ENCODE assay signal across 8 mouse cellular contexts in genomic region chr7:99380491-99381213, GRCm38 (mm10). TPM values are rescaled to one million over a fixed set of nuclear protein-coding genes. Genes with fewer than 3 reads are reported as not detected.
DNase-seq lines count a peak whose midpoint lies in the region; ATAC-seq and TF ChIP-seq lines count a peak whose summit lies in the region.

No protein-coding gene starts in this region.

- in situ Hi-C loops in ES-E14 (cut with MboI; ENCODE audit: low sequenced_read_pairs in 2 of 2, unreplicated experiment in 2 of 2), result no loop called here

- no peaks in the 10 kb centered on the region for H3K79me2 ChIP-seq in heart, adult 2 months (replicated peaks; ENCODE audit: control insufficient read depth, insufficient read depth, low read length)

- no peaks in the 10 kb centered on the region for H3K9me3 ChIP-seq in ES-E14 (ENCODE audit: control insufficient read depth, insufficient read depth, low read depth, low read length)
- 0 out of 2 replicates have a peak, but pooled peaks cover 3% of the 10 kb centered on the region for H3K9me3 ChIP-seq in hindbrain, embryonic 10.5 days
- H3K9me3 ChIP-seq in liver, embryonic 11.5 days (ENCODE audit: control insufficient read depth, low read length), result no peaks in the 10 kb centered on the region
- no peaks in the 10 kb centered on the region for H3K9me3 ChIP-seq in neural tube, embryonic 15.5 days (replicated peaks)

- H3K27ac ChIP-seq in heart, adult 2 months, result peak overlapping the region; percentile 56
- H3K27ac ChIP-seq in ES-E14 (ENCODE audit: insufficient read depth, low read depth, low read length, poor library complexity, severe bottlenecking), result no peak overlapping the region
- peak overlapping the region; percentile 99 for H3K27ac ChIP-seq in hindbrain, embryonic 10.5 days
- peak overlapping the region; percentile 66; the same call in 1 of the 2 replicates for H3K27ac ChIP-seq in liver, embryonic 11.5 days (ENCODE audit: low read depth, low read length)
- peak overlapping the region; percentile 98 for H3K27ac ChIP-seq in neural tube, embryonic 15.5 days (replicated peaks)

- peaks cover 18% of the 10 kb centered on the region for H3K4me1 ChIP-seq in heart, adult 2 months (ENCODE audit: control insufficient read depth, insufficient read depth, low read length)
- no peaks in the 10 kb centered on the region for H3K4me1 ChIP-seq in ES-E14 (ENCODE audit: control insufficient read depth in 2 of 2, insufficient read depth in 2 of 2, low read length in 2 of 2, poor library complexity in 1 of 2)
- H3K4me1 ChIP-seq in hindbrain, embryonic 10.5 days (replicated peaks), result peaks cover 72% of the 10 kb centered on the region
- H3K4me1 ChIP-seq in liver, embryonic 11.5 days (replicated peaks; ENCODE audit: control insufficient read depth, insufficient read depth, low read length), result peaks cover 8% of the 10 kb centered on the region
- H3K4me1 ChIP-seq in neural tube, embryonic 15.5 days, result peaks cover 44% of the 10 kb centered on the region

- TF ChIP-seq POLR2A in heart, adult 2 months (IDR thresholded peaks at IDR 0.05; ENCODE audit: insufficient read depth, low read depth, low read length), result no peak

- 0 out of 2 replicates have a peak, but pooled peaks have one; percentile 12 for TF ChIP-seq EP300 in heart, adult 2 months (IDR thresholded peaks at IDR 0.05; ENCODE audit: insufficient read depth, low read depth, low read length)

- H3K36me3 ChIP-seq in heart, adult 2 months (ENCODE audit: control insufficient read depth, insufficient read depth, low read length), result no peaks in the 10 kb centered on the region
- H3K36me3 ChIP-seq in ES-E14 (ENCODE audit: control insufficient read depth, insufficient read depth, low read length, poor library complexity, severe bottlenecking), result no peaks in the 10 kb centered on the region
- no peaks in the 10 kb centered on the region for H3K36me3 ChIP-seq in hindbrain, embryonic 10.5 days
- no peaks in the 10 kb centered on the region for H3K36me3 ChIP-seq in liver, embryonic 11.5 days (ENCODE audit: control insufficient read depth, insufficient read depth, low read length)
- no peaks in the 10 kb centered on the region for H3K36me3 ChIP-seq in neural tube, embryonic 15.5 days

- H3K4me3 ChIP-seq in heart, adult 2 months, result peak overlapping the region; percentile 76
- H3K4me3 ChIP-seq in ES-E14 (ENCODE audit: insufficient read depth in 1 of 2, low read depth in 1 of 2, low read length in 2 of 2, poor library complexity in 1 of 2, severe bottlenecking in 1 of 2), result peak overlapping the region; percentile 68 to 75
- H3K4me3 ChIP-seq in hindbrain, embryonic 10.5 days, result peak overlapping the region; percentile 68
- peak overlapping the region; percentile 60 for H3K4me3 ChIP-seq in liver, embryonic 11.5 days (ENCODE audit: low read depth, low read length)
- H3K4me3 ChIP-seq in neural tube, embryonic 15.5 days (replicated peaks), result peak overlapping the region; percentile 82

- H3K9ac ChIP-seq in heart, adult 2 months (ENCODE audit: low read depth, low read length), result peak overlapping the region; percentile 66
- peak overlapping the region; percentile 76 for H3K9ac ChIP-seq in ES-E14 (ENCODE audit: insufficient read depth, low read depth, low read length, poor library complexity, severe bottlenecking)
- peak overlapping the region; percentile 66 for H3K9ac ChIP-seq in liver, embryonic 11.5 days (ENCODE audit: low read depth, low read length)
- H3K9ac ChIP-seq in neural tube, embryonic 15.5 days (replicated peaks), result peak overlapping the region; percentile 78

- ATAC-seq in liver, embryonic 11.5 days (replicated peaks; ENCODE audit: low FRiP score), result peak; percentile 62
- peak; percentile 65 for ATAC-seq in neural tube, embryonic 15.5 days (ENCODE audit: low FRiP score)

- 1% methylated on average over 24 of the region's 24 CpGs for WGBS in heart, adult 2 months
- under 1% methylated on average over 24 of the region's 24 CpGs for WGBS in hindbrain, embryonic 10.5 days
- under 1% methylated on average over 24 of the region's 24 CpGs for WGBS in liver, embryonic 11.5 days
- WGBS in neural tube, embryonic 15.5 days, result under 1% methylated on average over 24 of the region's 24 CpGs

- H3K27me3 ChIP-seq in heart, adult 2 months (ENCODE audit: control insufficient read depth, insufficient read depth, low read length), result no peaks in the 10 kb centered on the region
- peaks cover 11% of the 10 kb centered on the region for H3K27me3 ChIP-seq in hindbrain, embryonic 10.5 days (ENCODE audit: insufficient read depth, poor library complexity, severe bottlenecking)
- H3K27me3 ChIP-seq in liver, embryonic 11.5 days (replicated peaks; ENCODE audit: control insufficient read depth, insufficient read depth, low read length), result peaks cover 20% of the 10 kb centered on the region
- no peaks in the 10 kb centered on the region for H3K27me3 ChIP-seq in neural tube, embryonic 15.5 days (replicated peaks)

- H3K4me2 ChIP-seq in liver, embryonic 11.5 days, result peak overlapping the region; percentile 94
- H3K4me2 ChIP-seq in neural tube, embryonic 15.5 days, result peak overlapping the region; percentile 91

- peak; percentile 41 for TF ChIP-seq CTCF in heart, adult 2 months (IDR thresholded peaks at IDR 0.05)

- intact Hi-C loops in heart, adult 2 months (cut with DNase I), result loop anchor here (1.0 kb wide), 1 partner anchor 19 kb away; no protein-coding TSS in a partner anchor
- intact Hi-C loops in heart, postnatal 36 days (cut with DNase I), result loop anchor here (5.0 kb wide), 1 partner anchor 1112 kb away; the partner anchor contains the start of gene Ucp2

- DNase-seq in heart, adult 2 months, result no peak
- no peak for DNase-seq in heart, postnatal 36 days
- DNase-seq in ES-E14 (ENCODE audit: low read depth, low spot score), result no peak
- peak; percentile 87 for DNase-seq in embryo, embryonic 10 days (ENCODE audit: low spot score)
- DNase-seq in hindbrain, embryonic 10.5 days (ENCODE audit: low spot score), result peak; percentile 81
- no peak for DNase-seq in liver, embryonic 11.5 days (ENCODE audit: low spot score)
- DNase-seq in urinary bladder, adult 2 months (ENCODE audit: low spot score), result no peak

TF ChIP-seq in ES-E14, 5 proteins besides CTCF, POLR2A, EP300 and RAD21:
- TF ChIP-seq MAFK (IDR thresholded peaks at IDR 0.05; ENCODE audit: insufficient read depth, low read depth, low read length) (no peak), CHD2 (IDR thresholded peaks at IDR 0.05; ENCODE audit: low read depth, low read length) (no peak), HCFC1 (IDR thresholded peaks at IDR 0.05; ENCODE audit: borderline replicate concordance, insufficient read depth, low read length) (no peak)
TF ChIP-seq in ES-E14: peak in this region for 0.

RNA-seq across cellular contexts. Expression of gene Gdpd5, which starts 0.6 kb away (rescaled TPM):
- total RNA-seq in heart, adult 2 months (2021), result 10 to 100 TPM; 21.5 to 26.3 TPM
- 30.7 and 32.2 TPM in 2 replicates for polyA plus RNA-seq in heart, adult 2 months (2012; rRNA removed)
- total RNA-seq in heart, postnatal 36 days (2021), result 10 to 100 TPM; 22.6 to 23.2 TPM
- 8.3 and 10.2 TPM in 2 replicates for total RNA-seq in ES-E14 (2012; rRNA removed)
- polyA plus RNA-seq in hindbrain, embryonic 10.5 days (2016; fragmentation: Nextera tagmentation; extraction: Ambion mirVana), result 33.8 and 43.8 TPM in 2 replicates
- 5.7 and 7.5 TPM in 2 replicates for polyA plus RNA-seq in liver, embryonic 11.5 days (2014; fragmentation: Nextera tagmentation; extraction: Ambion mirVana)
- polyA plus RNA-seq in neural tube, embryonic 15.5 days (2015; fragmentation: Nextera tagmentation; extraction: Ambion mirVana), result 41.2 and 45.7 TPM in 2 replicates
- polyA plus RNA-seq in urinary bladder, adult 2 months (2012; rRNA removed), result 15.8 and 20.9 TPM in 2 replicates

RNA-seq across cellular contexts. Expression of gene Serpinh1, which starts 27.6 kb away (rescaled TPM):
- total RNA-seq in heart, adult 2 months (2021), result 100 to 1,000 TPM; 214 to 275 TPM
- polyA plus RNA-seq in heart, adult 2 months (2012; rRNA removed), result 193 and 266 TPM in 2 replicates
- 100 to 1,000 TPM; 241 to 339 TPM for total RNA-seq in heart, postnatal 36 days (2021)
- 337 and 500 TPM in 2 replicates for total RNA-seq in ES-E14 (2012; rRNA removed)
- polyA plus RNA-seq in hindbrain, embryonic 10.5 days (2016; fragmentation: Nextera tagmentation; extraction: Ambion mirVana), result 861 and 996 TPM in 2 replicates
- polyA plus RNA-seq in liver, embryonic 11.5 days (2014; fragmentation: Nextera tagmentation; extraction: Ambion mirVana), result 224 and 232 TPM in 2 replicates
- polyA plus RNA-seq in neural tube, embryonic 15.5 days (2015; fragmentation: Nextera tagmentation; extraction: Ambion mirVana), result 332 and 435 TPM in 2 replicates
- polyA plus RNA-seq in urinary bladder, adult 2 months (2012; rRNA removed), result 473 and 550 TPM in 2 replicates

Comparison
In these comparisons a context has a peak if more than half of its experiments do, and no peak if none do; other contexts are left out.
1. DNase-seq: peak in embryo, embryonic 10 days (single experiment) and hindbrain, embryonic 10.5 days (single experiment); none in heart, adult 2 months (0 of 2), heart, postnatal 36 days (0 of 2), ES-E14 (single experiment), liver, embryonic 11.5 days (single experiment) and urinary bladder, adult 2 months (single experiment).
2. Peak in every context shown above with its lines, with median percentiles within 50 percentile points of each other: H3K4me3 ChIP-seq and H3K9ac ChIP-seq.